Mouse (Mus musculus) kidney, postnatal 0 days (tissue): ENCODE measurements around the gene Gm26727. TPM values are rescaled to one million over a fixed set of nuclear protein-coding genes. Genes with fewer than 3 reads are reported as not detected.
"Not testable (repeated sequence)": the region's sequence is repeated elsewhere in the genome, so short reads cannot be mapped to it uniquely, and the experiment has no call there.

Experiments
- ATAC-seq: fragments of 200-750 bp; cut with Nextera tagmentation; replicated peaks from 2 replicates; pipeline ENCODE4 v1.8.0; 2017; ENCODE audit warnings: low read depth, moderate number of reproducible peaks, moderate TSS enrichment, moderate library complexity; ENCODE audit not compliant: low FRiP score
- DNase-seq: peaks from one replicate; pipeline ENCODE4 v3.0.0-alpha.2; 2016; ENCODE audit warnings: low spot score
- H3K27ac ChIP-seq: fragments of 300-500 bp; sonication (generic); 2 replicates; pipeline ENCODE4 v1.5.1; 2014; ENCODE audit warnings: mild to moderate bottlenecking
- H3K27me3 ChIP-seq: fragments of 300-500 bp; sonication (generic); 2 replicates; pipeline ENCODE4 v1.6.1; 2014; ENCODE audit warnings: low read length, mixed read lengths; ENCODE audit not compliant: insufficient read depth
- H3K36me3 ChIP-seq: fragments of 300-500 bp; sonication (generic); 2 replicates; pipeline ENCODE4 v1.6.1; 2014; ENCODE audit warnings: low read length, mixed read lengths; ENCODE audit not compliant: insufficient read depth
- H3K4me1 ChIP-seq: fragments of 300-500 bp; sonication (generic); replicated peaks from 2 replicates; pipeline ENCODE4 v1.6.1; 2014; ENCODE audit warnings: antibody characterized with exemption, low read length, mixed read lengths; ENCODE audit not compliant: insufficient read depth
- H3K4me2 ChIP-seq: fragments of 300-500 bp; sonication (generic); 2 replicates; pipeline ENCODE4 v1.6.1; 2014; ENCODE audit warnings: mild to moderate bottlenecking, low read length, moderate library complexity, mixed read lengths
- H3K4me3 ChIP-seq: fragments of 300-500 bp; sonication (generic); replicated peaks from 2 replicates; pipeline ENCODE4 v1.5.1; 2014; ENCODE audit warnings: low read depth, low read length
- H3K9ac ChIP-seq: fragments of 300-500 bp; sonication (generic); 2 replicates; pipeline ENCODE4 v1.6.1; 2014; ENCODE audit warnings: low read depth, low read length
- H3K9me3 ChIP-seq: fragments of 300-500 bp; sonication (generic); replicated peaks from 2 replicates; pipeline ENCODE4 v1.6.1; 2016; ENCODE audit warnings: low read length, inconsistent platforms, mixed read lengths
- CTCF ChIP-seq: IDR thresholded peaks from 2 replicates; pipeline ENCODE4 v1.5.1; 2016; ENCODE audit warnings: antibody characterized with exemption, low read depth, mild to moderate bottlenecking, moderate library complexity
- WGBS: fragments of 180-500 bp; shearing (Covaris S2); extraction: QIAGEN DNeasy Blood & Tissue Kit; methylation state at CpG from one replicate; pipeline ENCODE4 v1.1.7; 2014; 5-methylcytosine and 5-hydroxymethylcytosine counted together
- polyA plus RNA-seq: library from polyadenylated mRNA; unstranded; fragments of >200 nt; fragmentation: Nextera tagmentation; extraction: Ambion mirVana; gene quantifications from 2 replicates; pipeline ENCODE4 v1.2.1, GENCODE M21; 2015

The Gm26727 gene
- polyA plus RNA-seq, 1 experiment from 2014 or later: not detected

DNA sequence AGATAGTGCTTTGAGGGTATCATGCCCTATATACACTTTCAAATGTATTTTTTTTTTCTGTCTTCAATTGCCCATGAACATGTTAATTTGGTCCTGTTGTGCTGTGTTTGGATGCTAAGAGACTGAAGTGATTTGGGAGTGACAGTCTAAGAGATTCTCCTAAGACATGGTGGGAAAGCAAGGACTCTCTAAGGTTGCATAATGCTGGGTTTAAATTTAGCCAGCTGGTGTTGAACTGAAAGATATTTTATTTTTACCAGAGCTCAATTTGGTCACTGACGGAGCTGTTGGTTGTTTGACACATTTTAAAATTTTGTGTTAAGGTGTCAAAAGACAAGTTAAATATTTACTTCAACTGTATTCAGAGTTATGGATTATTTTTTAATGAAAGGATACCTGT is 13.8 kb upstream of the Gm26727 start:
- no peak overlapping the region for H3K9ac ChIP-seq
- H3K9me3 ChIP-seq: no peaks in the 10 kb centered on the region
- no peak for TF ChIP-seq CTCF
- no peak overlapping the region for H3K4me3 ChIP-seq
- WGBS: 87% methylated on average over 1 of the region's 1 CpGs
- no peaks in the 10 kb centered on the region for H3K27me3 ChIP-seq
- H3K27ac ChIP-seq: no peak overlapping the region
- no peaks in the 10 kb centered on the region for H3K36me3 ChIP-seq
- H3K4me1 ChIP-seq: no peaks in the 10 kb centered on the region
- ATAC-seq (no peak), DNase-seq (no peak)
- no peak overlapping the region for H3K4me2 ChIP-seq

DNA sequence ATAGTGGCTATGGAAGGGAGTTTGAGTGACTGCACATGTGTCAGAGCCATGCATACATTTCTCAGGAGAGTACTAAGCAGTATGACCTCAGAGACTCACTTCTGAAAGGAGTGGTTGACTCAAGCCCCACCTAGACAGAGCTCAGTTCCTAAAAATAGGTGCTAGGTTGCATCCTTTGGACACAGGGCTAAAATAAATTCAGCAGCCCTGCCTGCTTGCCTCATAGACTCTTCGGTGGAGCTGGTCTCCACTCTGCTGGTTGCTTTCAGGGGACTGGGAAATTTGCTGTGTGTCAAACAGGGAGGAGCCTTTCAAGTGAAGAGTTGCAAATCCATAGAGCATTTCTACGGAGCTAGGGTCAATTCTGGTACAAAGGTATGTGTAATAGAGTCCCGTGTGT is 12.8 kb upstream of the Gm26727 start, which contains the start of gene Xirp2:
Gene Xirp2, plus strand, starts transcription at position 223 of the 400 bp plus-strand sequence.
- H3K9me3 ChIP-seq: no peaks in the 10 kb centered on the region
- 64% methylated on average over 3 of the region's 3 CpGs for WGBS
- H3K4me3 ChIP-seq: no peak within 1 kb of the TSS
- H3K9ac ChIP-seq: no peak within 1 kb of the TSS
- no peaks in the 10 kb centered on the region for H3K4me1 ChIP-seq
- ATAC-seq (no peak), DNase-seq (no peak)
- TF ChIP-seq CTCF: no peak
- no peaks in the 10 kb centered on the region for H3K36me3 ChIP-seq
- H3K4me2 ChIP-seq: no peak within 1 kb of the TSS
- no peaks in the 10 kb centered on the region for H3K27me3 ChIP-seq
- no peak within 1 kb of the TSS for H3K27ac ChIP-seq

DNA sequence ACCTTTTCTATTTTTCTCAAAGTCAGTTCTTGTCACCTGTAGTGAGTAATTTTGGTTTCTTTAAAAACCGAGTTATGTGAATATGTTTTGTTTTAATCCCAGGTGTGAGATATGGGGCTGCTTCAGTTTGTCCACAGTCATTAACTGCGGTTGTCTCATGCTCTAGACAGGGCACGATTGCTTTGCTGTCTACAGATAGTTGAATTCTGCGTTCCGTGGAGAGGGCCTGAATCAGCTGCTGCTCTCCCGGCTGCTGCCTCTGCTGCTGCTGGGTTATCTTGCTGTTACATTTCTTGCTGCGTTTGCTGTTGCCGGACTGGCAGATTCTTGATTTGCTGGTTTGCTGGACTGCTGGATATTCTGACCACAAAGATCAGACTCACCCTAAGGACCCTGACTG is 5.3 kb upstream of the Gm26727 start:
- 84% methylated on average over 8 of the region's 8 CpGs for WGBS
- TF ChIP-seq CTCF: no peak
- Histone ChIP-seq H3K27me3 (no peaks in the 10 kb centered on the region), H3K36me3 (no peaks in the 10 kb centered on the region), H3K27ac (no peak overlapping the region), H3K9me3 (no peaks in the 10 kb centered on the region), H3K4me2 (no peak overlapping the region), H3K4me1 (no peaks in the 10 kb centered on the region), H3K4me3 (no peak overlapping the region), H3K9ac (no peak overlapping the region)
- no peak for ATAC-seq
- DNase-seq: no peak

DNA sequence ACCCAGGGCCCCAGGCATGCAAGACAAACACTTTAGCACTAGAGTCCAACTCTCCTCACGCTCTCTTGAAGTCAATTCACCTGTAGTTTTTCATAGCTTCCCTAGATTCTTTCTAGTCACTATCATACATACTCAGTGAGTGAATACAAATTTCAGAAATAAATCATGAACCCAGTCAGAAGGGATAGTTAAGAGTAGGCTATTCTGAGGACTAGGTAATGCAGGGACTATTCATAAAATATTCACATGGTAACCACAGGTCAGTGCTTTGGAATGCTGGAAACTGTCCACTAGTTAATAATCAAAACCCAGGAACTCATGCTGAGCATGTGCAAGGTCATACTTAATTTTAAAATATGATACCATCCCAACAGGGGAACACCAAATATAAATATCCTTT is 10.2 kb downstream of the Gm26727 start:
- DNase-seq (no peak), ATAC-seq (no peak)
- 93% methylated on average over 1 of the region's 1 CpGs for WGBS
- no peak for TF ChIP-seq CTCF
- H3K36me3 ChIP-seq: no peaks in the 10 kb centered on the region
- H3K4me3 ChIP-seq: no peak overlapping the region
- H3K9ac ChIP-seq: no peak overlapping the region
- H3K4me2 ChIP-seq: no peak overlapping the region
- no peaks in the 10 kb centered on the region for H3K27me3 ChIP-seq
- H3K27ac ChIP-seq: no peak overlapping the region
- no peaks in the 10 kb centered on the region for H3K9me3 ChIP-seq
- H3K4me1 ChIP-seq: no peaks in the 10 kb centered on the region

DNA sequence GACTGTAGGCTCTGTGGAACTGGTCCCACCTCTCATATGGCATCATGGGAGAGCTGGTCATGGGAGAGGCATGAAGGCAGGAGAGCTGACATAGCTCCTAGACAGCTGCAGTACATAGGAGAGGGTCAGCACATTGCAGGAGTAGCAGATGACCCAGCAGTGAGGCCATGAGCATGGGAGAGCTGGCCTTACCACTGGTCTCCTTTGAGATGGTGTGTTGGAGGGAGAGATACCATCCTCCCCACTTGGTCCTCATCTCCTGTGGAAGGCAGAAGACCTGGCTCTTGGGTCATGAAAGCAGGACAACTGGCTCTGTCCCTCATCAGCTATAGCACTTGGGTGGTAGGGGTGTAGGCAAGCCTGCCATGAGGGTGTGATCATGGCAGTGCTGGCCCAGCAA is 12.1 kb downstream of the Gm26727 start:
- DNase-seq: no peak

DNA sequence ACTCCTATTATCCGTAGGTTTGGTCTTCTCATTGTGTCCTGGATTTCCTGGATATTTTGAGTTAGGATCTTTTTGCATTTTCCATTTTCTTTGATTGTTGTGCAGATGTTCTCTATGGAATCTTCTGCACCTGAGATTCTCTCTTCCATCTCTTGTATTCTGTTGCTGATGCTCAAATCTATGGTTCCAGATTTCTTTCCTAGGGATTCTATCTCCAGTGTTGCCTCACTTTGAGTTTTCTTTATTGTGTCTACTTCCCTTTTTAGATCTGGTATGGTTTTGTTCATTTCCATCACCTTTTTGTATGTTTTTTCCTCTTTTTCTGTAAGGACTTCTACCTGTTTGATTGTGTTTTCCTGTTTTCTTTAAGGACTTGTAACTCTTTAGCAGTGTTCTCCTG is 19.6 kb downstream of the Gm26727 start, which contains the start of gene Gm21830:
Gene Gm21830, plus strand, starts transcription at position 301 of the 400 bp plus-strand sequence.
- not testable (repeated sequence) for H3K36me3 ChIP-seq, H3K27ac ChIP-seq, H3K9me3 ChIP-seq, H3K9ac ChIP-seq, ATAC-seq, DNase-seq, H3K4me3 ChIP-seq, H3K4me1 ChIP-seq, H3K27me3 ChIP-seq, H3K4me2 ChIP-seq
- WGBS: no CpG with 5 or more reads among the region's 1 CpGs

More for the DNA sequence above, 12.1 kb downstream of the Gm26727 start:
- no peak for ATAC-seq
- no peak overlapping the region for H3K4me3 ChIP-seq
- no peak overlapping the region for H3K27ac ChIP-seq
- no peak for TF ChIP-seq CTCF
- H3K4me2 ChIP-seq: no peak overlapping the region
- no peaks in the 10 kb centered on the region for H3K4me1 ChIP-seq
- H3K27me3 ChIP-seq: no peaks in the 10 kb centered on the region
- H3K9me3 ChIP-seq: no peaks in the 10 kb centered on the region
- no peaks in the 10 kb centered on the region for H3K36me3 ChIP-seq
- H3K9ac ChIP-seq: no peak overlapping the region

Other genes with a start within 250 kb of the Gm26727 start
- not detected in 2 replicates for gene Gm21830, start 19.5 kb downstream of the Gm26727 start, polyA plus RNA-seq
- gene Xirp2, start 12.8 kb upstream of the Gm26727 start, polyA plus RNA-seq: not detected in 2 replicates
- gene B3galt1, start 132.7 kb upstream of the Gm26727 start, polyA plus RNA-seq: 3.5 and 4.8 TPM in 2 replicates